Mouse (Mus musculus): ENCODE data around the gene Mgat5.

DNA sequence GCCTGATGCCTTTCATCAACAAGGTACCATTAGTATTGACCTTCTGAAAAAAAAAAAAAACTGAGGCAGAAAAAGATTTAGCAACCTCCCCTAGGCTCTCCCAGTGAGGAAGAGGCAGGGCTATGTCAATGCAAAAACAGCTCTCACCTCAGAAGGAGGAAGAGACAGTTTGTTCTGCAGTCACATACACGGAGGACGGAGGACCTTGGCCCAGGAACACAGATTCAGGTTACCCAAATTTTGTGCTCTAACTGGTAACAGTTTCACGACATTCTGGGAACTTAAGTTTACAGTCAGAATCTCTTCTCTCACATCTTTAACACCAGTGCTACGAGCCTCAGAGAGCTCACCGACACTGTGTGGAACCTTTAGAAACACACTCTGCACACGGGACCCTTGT, 307.9 kb downstream of the Mgat5 start:
- TF ChIP-seq USF1 (IDR thresholded peaks at IDR 0.05; ENCODE audit: low read depth) (no peak), POLR2AphosphoS2 (IDR thresholded peaks at IDR 0.05; ENCODE audit: insufficient read length, low read depth) (no peak), POLR2A (IDR thresholded peaks at IDR 0.05; ENCODE audit: insufficient read length, low read depth) (no peak), TCF12 (IDR thresholded peaks at IDR 0.05; ENCODE audit: insufficient read depth, poor library complexity, severe bottlenecking) (no peak), MYOG (IDR thresholded peaks at IDR 0.05; ENCODE audit: control insufficient read depth in 1 of 3, insufficient read depth in 1 of 3, insufficient read length in 2 of 3, low read depth in 2 of 3) (no peak), MAX (IDR thresholded peaks at IDR 0.05; ENCODE audit: low read depth) (no peak), TCF3 (IDR thresholded peaks at IDR 0.05; ENCODE audit: insufficient read length, low read depth) (no peak), REST (IDR thresholded peaks at IDR 0.05; ENCODE audit: insufficient read depth, insufficient read length) (no peak)
